In genomic region chr8:126946444-126946843, GRCm38 (mm10) we compare ENCODE assay signal across 8 mouse cellular contexts. TPM values are rescaled to one million over a fixed set of nuclear protein-coding genes. Genes with fewer than 3 reads are reported as not detected.
DNase-seq lines count a peak whose midpoint lies in the region; ATAC-seq and TF ChIP-seq lines count a peak whose summit lies in the region.

No protein-coding gene starts in this region.

- peaks cover 36% of the 10 kb centered on the region for H3K36me3 ChIP-seq in heart, embryonic 10.5 days
- peaks cover 33% of the 10 kb centered on the region for H3K36me3 ChIP-seq in midbrain, embryonic 13.5 days
- H3K36me3 ChIP-seq in midbrain, embryonic 10.5 days = peaks cover 58% of the 10 kb centered on the region
- H3K36me3 ChIP-seq in intestine, postnatal 0 days (ENCODE audit: control insufficient read depth, insufficient read depth) = peaks cover 25% of the 10 kb centered on the region

- no peak overlapping the region for H3K27ac ChIP-seq in heart, embryonic 10.5 days
- no peak overlapping the region for H3K27ac ChIP-seq in midbrain, embryonic 13.5 days
- H3K27ac ChIP-seq in midbrain, embryonic 10.5 days (replicated peaks) = no peak overlapping the region
- H3K27ac ChIP-seq in intestine, postnatal 0 days (ENCODE audit: low read depth, low read length) = peak overlapping the region; percentile 96; the same call in 1 of the 2 replicates
- peak overlapping the region; percentile 85 for H3K27ac ChIP-seq in olfactory bulb, adult 2 months (ENCODE audit: insufficient read depth, low read depth, low read length)

- DNase-seq in heart, embryonic 10.5 days (ENCODE audit: low spot score) = no peak
- no peak for DNase-seq in heart, adult 18-20 months
- DNase-seq in midbrain, embryonic 10.5 days (ENCODE audit: low spot score) = no peak
- no peak for DNase-seq in thymus, postnatal 14 days
- no peak for DNase-seq in left cerebral cortex, adult 11 months (ENCODE audit: low spot score)

- H3K4me1 ChIP-seq in heart, embryonic 10.5 days = peaks cover 14% of the 10 kb centered on the region
- H3K4me1 ChIP-seq in midbrain, embryonic 13.5 days (replicated peaks) = peaks cover 26% of the 10 kb centered on the region
- H3K4me1 ChIP-seq in midbrain, embryonic 10.5 days = peaks cover 26% of the 10 kb centered on the region
- no peaks in the 10 kb centered on the region for H3K4me1 ChIP-seq in intestine, postnatal 0 days (replicated peaks; ENCODE audit: control insufficient read depth, insufficient read depth, low read length)
- peaks cover 8% of the 10 kb centered on the region for H3K4me1 ChIP-seq in olfactory bulb, adult 2 months (ENCODE audit: control insufficient read depth, insufficient read depth, low read length)

- no peak for ATAC-seq in midbrain, embryonic 13.5 days
- no peak for ATAC-seq in intestine, postnatal 0 days

- H3K27me3 ChIP-seq in heart, embryonic 10.5 days (ENCODE audit: insufficient read depth, poor library complexity, severe bottlenecking) = no peaks in the 10 kb centered on the region
- H3K27me3 ChIP-seq in midbrain, embryonic 13.5 days = no peaks in the 10 kb centered on the region
- H3K27me3 ChIP-seq in midbrain, embryonic 10.5 days (ENCODE audit: low read depth, poor library complexity, severe bottlenecking) = no peaks in the 10 kb centered on the region
- no peaks in the 10 kb centered on the region for H3K27me3 ChIP-seq in intestine, postnatal 0 days (replicated peaks; ENCODE audit: control insufficient read depth, insufficient read depth, low read length)

- no peak for TF ChIP-seq CTCF in intestine, postnatal 0 days (IDR thresholded peaks at IDR 0.05; ENCODE audit: low read depth)
- no peak for TF ChIP-seq CTCF in olfactory bulb, adult 2 months (IDR thresholded peaks at IDR 0.05; ENCODE audit: insufficient read depth, low read depth, low read length)

- 75% methylated on average over 7 of the region's 7 CpGs for WGBS in heart, embryonic 10.5 days
- WGBS in midbrain, embryonic 13.5 days = 84% methylated on average over 7 of the region's 7 CpGs
- 82% methylated on average over 7 of the region's 7 CpGs for WGBS in midbrain, embryonic 10.5 days
- 79% methylated on average over 7 of the region's 7 CpGs for WGBS in intestine, postnatal 0 days
- 44% methylated on average over 7 of the region's 7 CpGs for WGBS in olfactory bulb, adult 2 months

- H3K9ac ChIP-seq in midbrain, embryonic 13.5 days (replicated peaks) = peak overlapping the region; percentile 71; the same call in 1 of the 2 replicates
- H3K9ac ChIP-seq in intestine, postnatal 0 days (ENCODE audit: low read depth, low read length) = no peak overlapping the region

- peak overlapping the region; percentile 89; the same call in 1 of the 2 replicates for H3K4me3 ChIP-seq in heart, embryonic 10.5 days
- 0 out of 2 replicates have a peak overlapping the region, but pooled peaks have one; percentile 75 for H3K4me3 ChIP-seq in midbrain, embryonic 13.5 days (replicated peaks)
- H3K4me3 ChIP-seq in midbrain, embryonic 10.5 days = no peak overlapping the region
- H3K4me3 ChIP-seq in intestine, postnatal 0 days (ENCODE audit: low read depth, low read length) = peak overlapping the region; percentile 78; the same call in 1 of the 2 replicates
- no peak overlapping the region for H3K4me3 ChIP-seq in olfactory bulb, adult 2 months (ENCODE audit: insufficient read depth, low read depth, low read length)

- H3K9me3 ChIP-seq in heart, embryonic 10.5 days = no peaks in the 10 kb centered on the region
- H3K9me3 ChIP-seq in midbrain, embryonic 13.5 days = no peaks in the 10 kb centered on the region
- no peaks in the 10 kb centered on the region for H3K9me3 ChIP-seq in midbrain, embryonic 10.5 days (replicated peaks)
- no peaks in the 10 kb centered on the region for H3K9me3 ChIP-seq in intestine, postnatal 0 days (ENCODE audit: control insufficient read depth)

- peak overlapping the region; percentile 98 for H3K4me2 ChIP-seq in midbrain, embryonic 13.5 days (replicated peaks)
- peak overlapping the region; percentile 79 for H3K4me2 ChIP-seq in intestine, postnatal 0 days (replicated peaks; ENCODE audit: low read depth)

- no peak for TF ChIP-seq POLR2A in olfactory bulb, adult 2 months (IDR thresholded peaks at IDR 0.05; ENCODE audit: insufficient read depth, low read depth, low read length)

RNA-seq across cellular contexts. Expression of gene Tomm20, which starts 0.8 kb away (rescaled TPM):
- 276 and 307 TPM in 2 replicates for polyA plus RNA-seq in heart, embryonic 10.5 days (2016; fragmentation: Nextera tagmentation; extraction: Ambion mirVana)
- 10 to 100 TPM; 93.5 to 97.6 TPM for total RNA-seq in heart, adult 18-20 months (2021)
- polyA plus RNA-seq in midbrain, embryonic 13.5 days (2015; fragmentation: Nextera tagmentation; extraction: Ambion mirVana) = 198 and 207 TPM in 2 replicates
- 252 and 285 TPM in 2 replicates for polyA plus RNA-seq in midbrain, embryonic 10.5 days (2016; fragmentation: Nextera tagmentation; extraction: Ambion mirVana)
- 278 and 296 TPM in 2 replicates for polyA plus RNA-seq in intestine, postnatal 0 days (2015; fragmentation: Nextera tagmentation; extraction: Ambion mirVana)
- 518 TPM in 1 of 2 replicates, not detected in the other for polyA plus RNA-seq in olfactory bulb, adult 2 months (2012; ENCODE audit: insufficient read depth, insufficient read length, low replicate concordance, missing spikeins)

RNA-seq across cellular contexts. Expression of gene Rbm34, which starts 24.4 kb away (rescaled TPM):
- 14.0 and 25.0 TPM in 2 replicates for polyA plus RNA-seq in heart, embryonic 10.5 days (2016; fragmentation: Nextera tagmentation; extraction: Ambion mirVana)
- 1 to 10 TPM; 3.3 to 4.2 TPM for total RNA-seq in heart, adult 18-20 months (2021)
- polyA plus RNA-seq in midbrain, embryonic 13.5 days (2015; fragmentation: Nextera tagmentation; extraction: Ambion mirVana) = 26.5 and 29.6 TPM in 2 replicates
- polyA plus RNA-seq in midbrain, embryonic 10.5 days (2016; fragmentation: Nextera tagmentation; extraction: Ambion mirVana) = 23.8 and 25.3 TPM in 2 replicates
- 25.3 and 29.1 TPM in 2 replicates for polyA plus RNA-seq in intestine, postnatal 0 days (2015; fragmentation: Nextera tagmentation; extraction: Ambion mirVana)
- polyA plus RNA-seq in olfactory bulb, adult 2 months (2012; ENCODE audit: insufficient read depth, insufficient read length, low replicate concordance, missing spikeins) = not detected in 2 replicates

Comparison
In these comparisons a context has a peak if more than half of its experiments do, and no peak if none do; other contexts are left out.
1. H3K4me3 ChIP-seq: peak in heart, embryonic 10.5 days (single experiment), midbrain, embryonic 13.5 days (single experiment) and intestine, postnatal 0 days (single experiment); none in midbrain, embryonic 10.5 days (single experiment) and olfactory bulb, adult 2 months (single experiment).
2. H3K27ac ChIP-seq: peak in intestine, postnatal 0 days (single experiment) and olfactory bulb, adult 2 months (single experiment); none in heart, embryonic 10.5 days (single experiment), midbrain, embryonic 13.5 days (single experiment) and midbrain, embryonic 10.5 days (single experiment).
3. RNA of gene Rbm34, which starts 24.4 kb away (polyA plus RNA-seq): 26.5 to 29.6 TPM in midbrain, embryonic 13.5 days, 25.3 to 29.1 TPM in intestine, postnatal 0 days, 14.0 to 25.0 TPM in heart, embryonic 10.5 days and 23.8 to 25.3 TPM in midbrain, embryonic 10.5 days; not detected in olfactory bulb, adult 2 months; every median in the first group is over 10 times any median in the second.